Mouse (Mus musculus) CH12.LX (cell line): ENCODE measurements around the gene Tbc1d16. TPM values are rescaled to one million over a fixed set of nuclear protein-coding genes. Genes with fewer than 3 reads are reported as not detected.

Experiments
- polyA plus RNA-seq: library from polyadenylated mRNA; unstranded; fragments of >175 nt; gene quantifications from 2 replicates; pipeline ENCODE4 v1.2.1, GENCODE M21; 2012; ENCODE audit warnings: low read depth; ENCODE audit not compliant: insufficient read length
- total RNA-seq, 2 experiments: library from RNA; depleted of rRNA; stranded (reverse); fragments of 300-350 nt in 1 of 2; fragments of >200 nt in 1 of 2; gene quantifications; 2 replicates each; pipeline ENCODE4 v1.2.3; 2012 to 2014

Tbc1d16 gene
- total and polyA plus RNA-seq, 3 experiments = 0.79 to 15.9 (median 2.7) TPM

Other genes with a start within 250 kb of the Tbc1d16 start
- not detected in 2 replicates for gene Enpp7, start 240.3 kb downstream of the Tbc1d16 start, total RNA-seq (2012; rRNA removed)
- gene Enpp7, start 240.3 kb downstream of the Tbc1d16 start, total RNA-seq (2014; rRNA removed) = not detected in 2 replicates
- gene Enpp7, start 240.3 kb downstream of the Tbc1d16 start, polyA plus RNA-seq = not detected in 2 replicates
- 10.9 and 15.5 TPM in 2 replicates for gene Cbx2, start 205.5 kb downstream of the Tbc1d16 start, total RNA-seq (2012; rRNA removed)
- gene Cbx2, start 205.5 kb downstream of the Tbc1d16 start, total RNA-seq (2014; rRNA removed) = 2.6 and 2.8 TPM in 2 replicates
- 3.6 and 3.9 TPM in 2 replicates for gene Cbx2, start 205.5 kb downstream of the Tbc1d16 start, polyA plus RNA-seq
- 8.5 and 10.2 TPM in 2 replicates for gene Cbx8, start 187.5 kb downstream of the Tbc1d16 start, total RNA-seq (2012; rRNA removed)
- gene Cbx8, start 187.5 kb downstream of the Tbc1d16 start, total RNA-seq (2014; rRNA removed) = 6.2 and 7.7 TPM in 2 replicates
- 6.0 and 7.5 TPM in 2 replicates for gene Cbx8, start 187.5 kb downstream of the Tbc1d16 start, polyA plus RNA-seq
- gene Cbx4, start 142.3 kb downstream of the Tbc1d16 start, total RNA-seq (2012; rRNA removed) = 30.6 and 40.4 TPM in 2 replicates
- gene Cbx4, start 142.3 kb downstream of the Tbc1d16 start, total RNA-seq (2014; rRNA removed) = 11.4 and 15.0 TPM in 2 replicates
- gene Cbx4, start 142.3 kb downstream of the Tbc1d16 start, polyA plus RNA-seq = 26.0 and 29.8 TPM in 2 replicates
- 0.80 and 1.3 TPM in 2 replicates for gene Ccdc40, start 73 bp upstream of the Tbc1d16 start, total RNA-seq (2012; rRNA removed)
- gene Ccdc40, start 73 bp upstream of the Tbc1d16 start, total RNA-seq (2014; rRNA removed) = 0.82 and 0.97 TPM in 2 replicates
- 1.2 and 1.4 TPM in 2 replicates for gene Ccdc40, start 73 bp upstream of the Tbc1d16 start, polyA plus RNA-seq
- gene Gaa, start 39.4 kb upstream of the Tbc1d16 start, total RNA-seq (2012; rRNA removed) = 80.8 and 105 TPM in 2 replicates
- gene Gaa, start 39.4 kb upstream of the Tbc1d16 start, total RNA-seq (2014; rRNA removed) = 19.6 and 19.8 TPM in 2 replicates
- gene Gaa, start 39.4 kb upstream of the Tbc1d16 start, polyA plus RNA-seq = 91.0 and 93.2 TPM in 2 replicates
- gene Eif4a3, start 71.6 kb upstream of the Tbc1d16 start, total RNA-seq (2012; rRNA removed) = 402 and 538 TPM in 2 replicates
- 400 and 449 TPM in 2 replicates for gene Eif4a3, start 71.6 kb upstream of the Tbc1d16 start, total RNA-seq (2014; rRNA removed)
- gene Eif4a3, start 71.6 kb upstream of the Tbc1d16 start, polyA plus RNA-seq = 554 and 605 TPM in 2 replicates
- gene Card14, start 79.3 kb upstream of the Tbc1d16 start, total RNA-seq (2012; rRNA removed) = 0.63 and 1.1 TPM in 2 replicates
- gene Card14, start 79.3 kb upstream of the Tbc1d16 start, total RNA-seq (2014; rRNA removed) = not detected in 2 replicates
- gene Card14, start 79.3 kb upstream of the Tbc1d16 start, polyA plus RNA-seq = 0.16 TPM in 1 of 2 replicates, not detected in the other
- 9.6 and 10.6 TPM in 2 replicates for gene Sgsh, start 127.0 kb upstream of the Tbc1d16 start, total RNA-seq (2012; rRNA removed)
- gene Sgsh, start 127.0 kb upstream of the Tbc1d16 start, total RNA-seq (2014; rRNA removed) = 3.2 and 3.9 TPM in 2 replicates
- 5.9 and 12.2 TPM in 2 replicates for gene Sgsh, start 127.0 kb upstream of the Tbc1d16 start, polyA plus RNA-seq
- gene Slc26a11, start 127.1 kb upstream of the Tbc1d16 start, total RNA-seq (2012; rRNA removed) = 2.7 and 3.3 TPM in 2 replicates
- gene Slc26a11, start 127.1 kb upstream of the Tbc1d16 start, total RNA-seq (2014; rRNA removed) = 1.4 and 1.9 TPM in 2 replicates
- gene Slc26a11, start 127.1 kb upstream of the Tbc1d16 start, polyA plus RNA-seq = 1.6 and 2.6 TPM in 2 replicates
- 12.4 and 23.2 TPM in 2 replicates for gene Rnf213, start 164.6 kb upstream of the Tbc1d16 start, total RNA-seq (2012; rRNA removed)
- 3.6 and 4.2 TPM in 2 replicates for gene Rnf213, start 164.6 kb upstream of the Tbc1d16 start, total RNA-seq (2014; rRNA removed)
- 8.2 and 11.2 TPM in 2 replicates for gene Rnf213, start 164.6 kb upstream of the Tbc1d16 start, polyA plus RNA-seq